Mouse (Mus musculus): ENCODE data around the gene Gstz1. TPM values are rescaled to one million over a fixed set of nuclear protein-coding genes. Genes with fewer than 3 reads are reported as not detected.
"Not testable (repeated sequence)": the region's sequence is repeated elsewhere in the genome, so short reads cannot be mapped to it uniquely, and the experiment has no call there.

The Gstz1 gene
- polyA plus RNA-seq, 1 experiment = 25.1 TPM

- H3K4me1 ChIP-seq (ENCODE audit: control insufficient read depth, insufficient read depth, low read length) = no peaks in the 10 kb centered on the region; the same call in 1 of the 2 replicates
- TF ChIP-seq POLR2A (IDR thresholded peaks at IDR 0.05; ENCODE audit: borderline replicate concordance, control insufficient read depth, low read depth, low read length) = no peak
- no peak for TF ChIP-seq CTCF (IDR thresholded peaks at IDR 0.05; ENCODE audit: control insufficient read depth, insufficient read depth, low read length)
- 52% methylated on average over 5 of the region's 5 CpGs for WGBS
- H3K27ac ChIP-seq (ENCODE audit: control insufficient read depth, insufficient read depth, low read depth, low read length, poor library complexity) = no peak overlapping the region
- H3K4me3 ChIP-seq (replicated peaks; ENCODE audit: control insufficient read depth, low read depth, low read length) = no peak overlapping the region
These were observed 54.7 kb downstream of the Gstz1 start for GRCm38 (mm10) chr12:87201694-87202093.

GRCm38 (mm10) chr12:87205789-87206188 is 58.8 kb downstream of the Gstz1 start:
- H3K4me3 ChIP-seq (replicated peaks; ENCODE audit: control insufficient read depth, low read depth, low read length); H3K4me1 ChIP-seq (ENCODE audit: control insufficient read depth, insufficient read depth, low read length); H3K27ac ChIP-seq (ENCODE audit: control insufficient read depth, insufficient read depth, low read depth, low read length, poor library complexity): not testable (repeated sequence)
- WGBS = 86% methylated on average over 5 of the region's 5 CpGs

GRCm38 (mm10) chr12:87212844-87213606 is 66.1 kb downstream of the Gstz1 start:
- no peak overlapping the region for H3K4me3 ChIP-seq (replicated peaks; ENCODE audit: control insufficient read depth, low read depth, low read length)
- WGBS = 66% methylated on average over 2 of the region's 2 CpGs
- H3K27ac ChIP-seq (ENCODE audit: control insufficient read depth, insufficient read depth, low read depth, low read length, poor library complexity) = no peak overlapping the region
- H3K4me1 ChIP-seq (ENCODE audit: control insufficient read depth, insufficient read depth, low read length) = no peaks in the 10 kb centered on the region
- no peak for TF ChIP-seq POLR2A (IDR thresholded peaks at IDR 0.05; ENCODE audit: borderline replicate concordance, control insufficient read depth, low read depth, low read length)
- no peak for TF ChIP-seq CTCF (IDR thresholded peaks at IDR 0.05; ENCODE audit: control insufficient read depth, insufficient read depth, low read length)

Other genes starting within 250 kb of the Gstz1 start
- 5.5 and 5.9 TPM in 2 replicates for gene Cipc, start 200.1 kb upstream of the Gstz1 start, polyA plus RNA-seq (2011; ENCODE audit: insufficient read depth, insufficient read length, low replicate concordance, missing spikeins)
- not detected in 2 replicates for gene Zdhhc22, start 156.7 kb upstream of the Gstz1 start, polyA plus RNA-seq (2011; ENCODE audit: insufficient read depth, insufficient read length, low replicate concordance, missing spikeins)
- not detected in 2 replicates for gene Tmem63c, start 125.8 kb upstream of the Gstz1 start, polyA plus RNA-seq (2011; ENCODE audit: insufficient read depth, insufficient read length, low replicate concordance, missing spikeins)
- gene Ngb, start 44.6 kb upstream of the Gstz1 start, polyA plus RNA-seq (2011; ENCODE audit: insufficient read depth, insufficient read length, low replicate concordance, missing spikeins) = not detected in 2 replicates
- gene Pomt2, start 803 bp downstream of the Gstz1 start, polyA plus RNA-seq (2011; ENCODE audit: insufficient read depth, insufficient read length, low replicate concordance, missing spikeins) = 1.4 and 3.4 TPM in 2 replicates
- not detected in 2 replicates for gene Samd15, start 52.6 kb downstream of the Gstz1 start, polyA plus RNA-seq (2011; ENCODE audit: insufficient read depth, insufficient read length, low replicate concordance, missing spikeins)
- 2.2 and 5.0 TPM in 2 replicates for gene Tmed8, start 53.3 kb downstream of the Gstz1 start, polyA plus RNA-seq (2011; ENCODE audit: insufficient read depth, insufficient read length, low replicate concordance, missing spikeins)
- gene Noxred1, start 91.6 kb downstream of the Gstz1 start, polyA plus RNA-seq (2011; ENCODE audit: insufficient read depth, insufficient read length, low replicate concordance, missing spikeins) = 2.6 TPM in 1 of 2 replicates, not detected in the other
- 10.8 and 23.7 TPM in 2 replicates for gene Vipas39, start 119.1 kb downstream of the Gstz1 start, polyA plus RNA-seq (2011; ENCODE audit: insufficient read depth, insufficient read length, low replicate concordance, missing spikeins)
- gene Ahsa1, start 119.3 kb downstream of the Gstz1 start, polyA plus RNA-seq (2011; ENCODE audit: insufficient read depth, insufficient read length, low replicate concordance, missing spikeins) = 49.0 and 74.4 TPM in 2 replicates
- gene Ism2, start 152.5 kb downstream of the Gstz1 start, polyA plus RNA-seq (2011; ENCODE audit: insufficient read depth, insufficient read length, low replicate concordance, missing spikeins) = not detected in 2 replicates
- gene Sptlc2, start 241.2 kb downstream of the Gstz1 start, polyA plus RNA-seq (2011; ENCODE audit: insufficient read depth, insufficient read length, low replicate concordance, missing spikeins) = 10.7 and 31.6 TPM in 2 replicates

All from bone marrow, adult 2 months (tissue).